Mouse (Mus musculus) embryonic facial prominence, embryonic 10.5 days (tissue): Measurements from ENCODE around the gene Serinc2. TPM values are rescaled to one million over a fixed set of nuclear protein-coding genes. Genes with fewer than 3 reads are reported as not detected.
A peak's percentile ranks its signal among the peaks of the same experiment; 100 is the strongest.

Experiments used
- DNase-seq: peaks from one replicate; pipeline ENCODE4 v3.0.0-alpha.2; 2017; ENCODE audit warnings: low spot score
- H3K27ac ChIP-seq: fragments of 300-500 bp; sonication (generic); replicated peaks from 2 replicates; pipeline ENCODE4 v1.5.1; 2016; ENCODE audit warnings: mild to moderate bottlenecking
- H3K27me3 ChIP-seq: fragments of 300-500 bp; sonication (generic); replicated peaks from 2 replicates; pipeline ENCODE4 v1.6.1; 2016; ENCODE audit warnings: low read depth, mild to moderate bottlenecking; ENCODE audit not compliant: poor library complexity, severe bottlenecking
- H3K36me3 ChIP-seq: fragments of 300-500 bp; sonication (generic); replicated peaks from 2 replicates; pipeline ENCODE4 v1.6.1; 2016; ENCODE audit warnings: mild to moderate bottlenecking, moderate library complexity
- H3K4me1 ChIP-seq: fragments of 300-500 bp; sonication (generic); 2 replicates; pipeline ENCODE4 v1.6.1; 2016
- H3K4me3 ChIP-seq: fragments of 300-500 bp; sonication (generic); 2 replicates; pipeline ENCODE4 v1.5.1; 2016; ENCODE audit warnings: mild to moderate bottlenecking, moderate library complexity
- H3K9me3 ChIP-seq: fragments of 300-500 bp; sonication (generic); 2 replicates; pipeline ENCODE4 v1.6.1; 2016; ENCODE audit warnings: mild to moderate bottlenecking
- WGBS: fragments of 180-500 bp; shearing (Covaris S2); methylation state at CpG from one replicate; pipeline ENCODE4 v1.1.7; 2016; 5-methylcytosine and 5-hydroxymethylcytosine counted together
- polyA plus RNA-seq: library from polyadenylated mRNA; unstranded; fragments of >200 nt; fragmentation: Nextera tagmentation; extraction: Ambion mirVana; gene quantifications from 2 replicates; pipeline ENCODE4 v1.2.1, GENCODE M21; 2016

The Serinc2 gene
- polyA plus RNA-seq, 1 experiment from 2014 or later, result 60.0 TPM

- 87% methylated on average over 8 of the region's 8 CpGs for WGBS
Measured at GRCm38 (mm10) chr4:130270089-130270488, 8.9 kb downstream of the Serinc2 start.

GRCm38 (mm10) chr4:130268736-130269135 is 10.3 kb downstream of the Serinc2 start:
- 91% methylated on average over 10 of the region's 10 CpGs for WGBS
- H3K27me3 ChIP-seq, result peaks cover 55% of the 10 kb centered on the region
- H3K36me3 ChIP-seq, result peaks cover 5% of the 10 kb centered on the region; the same call in 1 of the 2 replicates
- H3K9me3 ChIP-seq, result no peaks in the 10 kb centered on the region
- no peak overlapping the region for H3K27ac ChIP-seq
- H3K4me1 ChIP-seq, result peaks cover 41% of the 10 kb centered on the region
- H3K4me3 ChIP-seq, result no peak overlapping the region
- no peak for DNase-seq

More at GRCm38 (mm10) chr4:130270089-130270488, 8.9 kb downstream of the Serinc2 start:
- H3K4me3 ChIP-seq, result no peak overlapping the region
- no peak for DNase-seq
- H3K27ac ChIP-seq, result no peak overlapping the region
- H3K36me3 ChIP-seq, result no peaks in the 10 kb centered on the region
- H3K27me3 ChIP-seq, result peaks cover 55% of the 10 kb centered on the region
- peaks cover 41% of the 10 kb centered on the region for H3K4me1 ChIP-seq
- H3K9me3 ChIP-seq, result no peaks in the 10 kb centered on the region

GRCm38 (mm10) chr4:130267069-130267468 is 11.9 kb downstream of the Serinc2 start:
- H3K9me3 ChIP-seq, result no peaks in the 10 kb centered on the region
- H3K27ac ChIP-seq, result no peak overlapping the region; the same call in 1 of the 2 replicates
- no peak for DNase-seq
- H3K36me3 ChIP-seq, result peaks cover 22% of the 10 kb centered on the region
- H3K27me3 ChIP-seq, result peaks cover 49% of the 10 kb centered on the region
- 78% methylated on average over 7 of the region's 7 CpGs for WGBS
- H3K4me1 ChIP-seq, result peaks cover 36% of the 10 kb centered on the region
- no peak overlapping the region for H3K4me3 ChIP-seq

- H3K4me1 ChIP-seq, result peaks cover 36% of the 10 kb centered on the region
- H3K36me3 ChIP-seq, result peaks cover 27% of the 10 kb centered on the region
- WGBS, result 44% methylated on average over 9 of the region's 9 CpGs
- DNase-seq, result peak; percentile 24
- no peaks in the 10 kb centered on the region for H3K9me3 ChIP-seq
- no peak overlapping the region for H3K4me3 ChIP-seq
- no peak overlapping the region for H3K27ac ChIP-seq
- H3K27me3 ChIP-seq, result peaks cover 45% of the 10 kb centered on the region
Measured at GRCm38 (mm10) chr4:130266601-130267000, 12.4 kb downstream of the Serinc2 start.

- peak; percentile 80 for DNase-seq
- Histone ChIP-seq H3K4me3 (peak overlapping the region; percentile 13; the same call in 1 of the 2 replicates), H3K4me1 (peaks cover 36% of the 10 kb centered on the region), H3K27me3 (peaks cover 36% of the 10 kb centered on the region), H3K27ac (no peak overlapping the region; the same call in 1 of the 2 replicates), H3K36me3 (peaks cover 41% of the 10 kb centered on the region), H3K9me3 (no peaks in the 10 kb centered on the region)
- 27% methylated on average over 24 of the region's 24 CpGs for WGBS
Measured at GRCm38 (mm10) chr4:130264698-130265349, 14.2 kb downstream of the Serinc2 start.

- peaks cover 48% of the 10 kb centered on the region for H3K36me3 ChIP-seq
- no peaks in the 10 kb centered on the region for H3K9me3 ChIP-seq
- H3K27ac ChIP-seq, result no peak overlapping the region; the same call in 1 of the 2 replicates
- H3K4me3 ChIP-seq, result peak overlapping the region; percentile 13; the same call in 1 of the 2 replicates
- H3K4me1 ChIP-seq, result peaks cover 36% of the 10 kb centered on the region
- no peak for DNase-seq
- peaks cover 31% of the 10 kb centered on the region for H3K27me3 ChIP-seq
- 21% methylated on average over 11 of the region's 11 CpGs for WGBS
Measured at GRCm38 (mm10) chr4:130264131-130264530, 14.9 kb downstream of the Serinc2 start.

GRCm38 (mm10) chr4:130260406-130260805 is 18.6 kb downstream of the Serinc2 start:
- Histone ChIP-seq H3K27ac (no peak overlapping the region), H3K36me3 (peaks cover 80% of the 10 kb centered on the region), H3K4me3 (no peak overlapping the region), H3K4me1 (peaks cover 17% of the 10 kb centered on the region), H3K27me3 (peaks cover 27% of the 10 kb centered on the region), H3K9me3 (no peaks in the 10 kb centered on the region)
- 31% methylated on average over 5 of the region's 5 CpGs for WGBS
- no peak for DNase-seq

- peaks cover 4% of the 10 kb centered on the region for H3K27me3 ChIP-seq
- WGBS, result 58% methylated on average over 8 of the region's 8 CpGs
- H3K4me1 ChIP-seq, result peaks cover 20% of the 10 kb centered on the region
- H3K27ac ChIP-seq, result no peak overlapping the region; the same call in 1 of the 2 replicates
- no peak overlapping the region for H3K4me3 ChIP-seq
- peaks cover 55% of the 10 kb centered on the region for H3K36me3 ChIP-seq
- DNase-seq, result no peak
- no peaks in the 10 kb centered on the region for H3K9me3 ChIP-seq
Measured at GRCm38 (mm10) chr4:130252441-130253157, 26.4 kb downstream of the Serinc2 start.

- 36% methylated on average over 3 of the region's 3 CpGs for WGBS
- DNase-seq, result no peak
- Histone ChIP-seq H3K4me1 (peaks cover 20% of the 10 kb centered on the region), H3K36me3 (peaks cover 48% of the 10 kb centered on the region), H3K27ac (no peak overlapping the region), H3K27me3 (peaks cover 6% of the 10 kb centered on the region), H3K9me3 (no peaks in the 10 kb centered on the region), H3K4me3 (no peak overlapping the region)
Measured at GRCm38 (mm10) chr4:130251763-130252162, 27.2 kb downstream of the Serinc2 start.

- Histone ChIP-seq H3K4me1 (peaks cover 20% of the 10 kb centered on the region), H3K36me3 (peaks cover 42% of the 10 kb centered on the region), H3K9me3 (no peaks in the 10 kb centered on the region), H3K4me3 (no peak overlapping the region), H3K27me3 (peaks cover 9% of the 10 kb centered on the region), H3K27ac (no peak overlapping the region)
- no peak for DNase-seq
- WGBS, result 41% methylated on average over 7 of the region's 7 CpGs
Measured at GRCm38 (mm10) chr4:130251172-130251705, 27.8 kb downstream of the Serinc2 start.

- H3K9me3 ChIP-seq, result no peaks in the 10 kb centered on the region
- peaks cover 19% of the 10 kb centered on the region for H3K36me3 ChIP-seq
- no peak for DNase-seq
- no peak overlapping the region for H3K27ac ChIP-seq
- peaks cover 11% of the 10 kb centered on the region for H3K27me3 ChIP-seq
- no peak overlapping the region for H3K4me3 ChIP-seq
- WGBS, result 64% methylated on average over 3 of the region's 3 CpGs
- peaks cover 20% of the 10 kb centered on the region for H3K4me1 ChIP-seq
Measured at GRCm38 (mm10) chr4:130248636-130249035, 30.4 kb downstream of the Serinc2 start.

GRCm38 (mm10) chr4:130246132-130246531 is 32.9 kb downstream of the Serinc2 start:
- peaks cover 2% of the 10 kb centered on the region for H3K4me1 ChIP-seq
- no peak overlapping the region for H3K27ac ChIP-seq
- no peaks in the 10 kb centered on the region for H3K9me3 ChIP-seq
- peaks cover 8% of the 10 kb centered on the region; the same call in 1 of the 2 replicates for H3K36me3 ChIP-seq
- under 1% methylated on average over 6 of the region's 6 CpGs for WGBS
- peak; percentile 84 for DNase-seq
- H3K4me3 ChIP-seq, result no peak overlapping the region
- peaks cover 11% of the 10 kb centered on the region; the same call in 1 of the 2 replicates for H3K27me3 ChIP-seq
